Mouse (Mus musculus): Measurements from ENCODE around the gene Rab20. TPM values are rescaled to one million over a fixed set of nuclear protein-coding genes. Genes with fewer than 3 reads are reported as not detected.
"Not testable (repeated sequence)": the region's sequence is repeated elsewhere in the genome, so short reads cannot be mapped to it uniquely, and the experiment has no call there.

The Rab20 gene
- 6.2 and 8.0 TPM in 2 replicates for polyA plus RNA-seq (2015; fragmentation: Nextera tagmentation; extraction: Ambion mirVana)

- DNase-seq (ENCODE audit: low spot score): peak; percentile 44
These were observed at the start of gene Rab20 for GRCm38 (mm10) chr8:11477811-11478761. TSS of gene Rab20 (minus strand) at chr8:11478710.

DNA sequence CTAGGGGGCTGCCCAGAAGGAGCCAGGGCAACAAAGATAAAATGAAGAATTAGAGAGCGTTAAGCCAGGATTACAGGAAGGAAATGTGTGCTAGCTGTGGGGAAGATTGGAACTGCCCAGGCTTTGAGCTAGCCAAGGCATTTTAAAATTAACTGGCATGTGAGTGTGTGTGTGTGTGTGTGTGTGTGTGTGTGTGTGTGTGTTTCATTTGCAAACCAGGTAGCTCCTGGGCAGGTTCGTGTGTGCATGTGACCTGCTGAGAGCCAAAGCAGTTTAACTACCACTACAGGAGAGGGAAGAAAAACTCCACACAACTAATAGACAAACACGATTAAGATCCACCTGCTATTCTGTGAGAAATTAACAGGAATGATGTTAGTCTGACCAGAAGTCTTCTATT lies 44.8 kb upstream of the Rab20 start:
- no peak for DNase-seq (ENCODE audit: low spot score)

- DNase-seq (ENCODE audit: low spot score): no peak
These were observed 40.2 kb upstream of the Rab20 start for GRCm38 (mm10) chr8:11518676-11519075.

DNA sequence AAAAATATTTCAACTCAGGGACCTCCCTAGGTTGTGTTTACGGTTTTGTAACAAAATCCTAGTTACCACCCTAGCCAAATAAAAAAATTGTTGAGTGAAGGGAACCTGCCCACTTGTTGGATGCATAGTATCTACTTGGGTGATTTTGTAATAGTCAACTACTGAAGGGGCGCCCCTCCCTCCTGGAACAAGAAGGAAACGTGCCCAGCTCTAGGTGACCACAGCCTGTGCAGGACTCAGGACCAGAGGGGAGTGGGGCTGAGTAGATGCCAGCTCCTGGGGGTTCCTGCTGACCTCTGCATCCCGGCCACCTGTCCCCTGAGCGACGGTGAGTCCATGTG lies 39.5 kb upstream of the Rab20 start:
- DNase-seq (ENCODE audit: low spot score): no peak

DNA sequence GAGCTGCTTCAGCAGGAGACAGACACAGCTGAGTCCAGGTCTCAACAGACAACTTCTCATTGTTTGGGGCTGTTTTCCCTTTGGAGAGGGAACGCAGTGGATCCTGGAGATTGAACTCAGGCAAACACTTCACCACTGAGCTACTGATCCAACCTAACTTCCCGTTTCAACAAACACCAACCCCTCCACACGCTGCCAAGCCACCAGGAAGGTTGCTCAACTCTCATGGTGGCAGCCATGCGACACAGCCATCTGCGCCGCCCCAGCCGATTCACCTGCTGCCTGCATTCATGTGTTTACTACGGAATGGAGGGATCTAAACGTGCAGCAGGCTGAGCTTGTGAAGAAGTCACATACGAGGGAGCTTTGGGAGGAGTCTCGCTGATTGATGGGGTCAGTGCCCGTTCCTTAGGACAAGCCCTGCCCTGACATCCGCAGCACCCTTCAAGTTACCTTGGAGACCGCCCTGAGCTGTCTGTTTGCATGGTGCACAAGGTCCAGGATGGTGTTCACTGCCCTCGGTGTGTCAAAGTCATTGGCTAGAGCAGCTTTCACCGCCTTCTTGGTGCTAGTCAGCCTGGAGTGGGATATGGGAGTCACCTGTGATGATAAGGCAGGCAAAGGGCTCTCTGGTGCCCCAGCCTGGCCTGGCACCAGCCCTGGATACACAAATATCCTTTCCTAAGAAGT lies 39.0 kb upstream of the Rab20 start:
- no peak for DNase-seq (ENCODE audit: low spot score)

DNA sequence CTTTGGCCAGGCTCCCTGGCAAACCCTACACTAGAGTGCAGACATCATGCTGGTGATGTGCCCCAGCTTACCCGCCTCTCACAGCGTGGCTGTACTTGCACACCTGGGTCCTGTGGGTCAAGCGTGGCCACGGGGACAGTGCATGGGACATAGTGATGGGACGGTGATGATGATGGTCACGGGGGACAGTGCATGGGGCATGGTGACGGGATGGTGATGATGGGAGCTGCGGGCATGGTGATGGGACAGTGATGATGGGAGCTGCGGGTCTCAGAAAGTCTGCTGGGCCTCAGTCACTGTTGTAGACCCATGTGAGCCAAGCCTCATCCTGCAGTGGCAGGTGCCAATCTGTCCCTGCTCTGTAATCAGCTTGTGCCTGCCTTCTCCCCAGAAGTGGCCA lies 37.8 kb upstream of the Rab20 start:
- DNase-seq (ENCODE audit: low spot score): no peak

- DNase-seq (ENCODE audit: low spot score): no peak
These were observed 34.7 kb upstream of the Rab20 start for GRCm38 (mm10) chr8:11513247-11513646.

- DNase-seq (ENCODE audit: low spot score): no peak
These were observed 34.2 kb upstream of the Rab20 start for GRCm38 (mm10) chr8:11512711-11513110.

DNA sequence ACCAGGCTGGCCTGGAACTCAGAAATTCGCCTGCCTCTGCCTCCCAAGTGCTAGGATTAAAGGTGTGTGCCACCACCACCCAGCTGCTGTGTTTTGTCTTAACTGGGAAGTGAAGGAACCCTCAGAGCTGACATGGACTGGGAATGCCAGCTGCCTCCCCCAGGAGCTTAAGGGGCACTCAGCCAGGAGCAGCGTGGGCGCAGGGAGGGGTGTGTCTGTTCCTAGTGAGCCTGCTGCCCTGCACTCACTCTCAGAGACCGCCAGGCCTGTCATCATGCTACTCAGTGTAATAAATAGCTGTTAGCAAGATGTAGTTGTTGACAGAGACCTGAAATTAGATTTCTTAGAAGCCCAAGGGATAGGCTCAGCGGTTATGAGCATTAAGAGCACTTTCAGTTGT lies 32.5 kb upstream of the Rab20 start:
- DNase-seq (ENCODE audit: low spot score): no peak

GRCm38 (mm10) chr8:11508880-11509279 lies 30.4 kb upstream of the Rab20 start:
- no peak for DNase-seq (ENCODE audit: low spot score)

DNA sequence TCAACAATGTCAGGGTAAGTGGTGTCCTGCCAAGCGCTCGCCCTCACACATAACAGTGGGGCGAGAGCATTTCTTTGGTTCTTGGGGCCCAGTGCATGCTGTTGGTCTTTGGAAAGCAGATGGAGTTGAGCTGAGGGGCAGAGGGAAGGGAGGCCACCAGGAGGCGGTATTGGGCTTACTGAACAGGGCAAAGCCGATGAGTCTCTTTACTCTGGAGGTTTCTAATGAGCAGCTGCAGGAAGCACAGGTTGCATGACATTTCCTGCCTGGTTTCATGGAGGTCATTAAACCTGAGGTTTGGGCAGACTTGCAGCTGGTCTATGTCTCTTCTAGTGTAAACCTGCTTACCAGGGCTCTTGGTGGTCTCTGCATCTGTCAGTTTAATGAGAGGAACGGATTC lies 28.3 kb upstream of the Rab20 start:
- DNase-seq (ENCODE audit: low spot score): peak; percentile 88

GRCm38 (mm10) chr8:11506074-11506473 lies 27.6 kb upstream of the Rab20 start:
- no peak for DNase-seq (ENCODE audit: low spot score)

DNA sequence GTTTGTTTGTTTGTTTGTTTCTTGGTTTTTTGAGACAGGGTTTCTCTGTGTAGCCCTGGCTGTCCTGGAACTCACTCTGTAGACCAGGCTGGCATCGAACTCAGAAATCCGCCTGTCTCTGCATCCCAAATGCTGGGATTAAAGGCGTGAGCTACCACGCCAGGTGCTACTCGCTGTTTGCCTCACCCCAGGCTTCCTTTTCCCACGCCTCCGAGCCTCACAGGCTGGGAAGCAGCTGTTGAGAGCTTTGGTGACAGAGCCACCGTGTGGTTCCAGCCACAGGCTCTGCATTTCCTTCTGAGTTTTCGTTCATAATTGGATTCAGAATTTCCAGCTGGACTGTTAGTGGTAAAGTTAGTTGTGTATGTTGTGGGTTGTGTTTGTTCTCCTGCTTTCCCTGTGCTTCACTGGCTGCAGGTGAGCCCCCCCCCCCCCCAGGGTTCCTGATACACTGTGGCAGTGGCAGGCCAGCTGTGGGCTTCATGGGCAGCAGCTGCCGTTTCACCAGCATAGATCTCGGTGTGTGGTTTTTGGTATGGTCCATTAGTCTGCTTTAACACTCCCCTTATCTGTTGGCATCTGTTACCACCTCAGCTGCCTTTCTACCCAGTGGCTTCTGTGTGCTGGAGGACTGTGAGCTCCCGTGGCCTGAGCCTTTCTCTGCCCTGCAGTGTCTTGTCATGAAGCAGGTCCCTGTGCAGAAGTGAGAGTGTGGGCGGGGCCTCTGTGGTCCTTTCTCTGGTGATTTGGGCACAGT lies 25.1 kb upstream of the Rab20 start:
- peak; percentile 50 for DNase-seq (ENCODE audit: low spot score)

DNA sequence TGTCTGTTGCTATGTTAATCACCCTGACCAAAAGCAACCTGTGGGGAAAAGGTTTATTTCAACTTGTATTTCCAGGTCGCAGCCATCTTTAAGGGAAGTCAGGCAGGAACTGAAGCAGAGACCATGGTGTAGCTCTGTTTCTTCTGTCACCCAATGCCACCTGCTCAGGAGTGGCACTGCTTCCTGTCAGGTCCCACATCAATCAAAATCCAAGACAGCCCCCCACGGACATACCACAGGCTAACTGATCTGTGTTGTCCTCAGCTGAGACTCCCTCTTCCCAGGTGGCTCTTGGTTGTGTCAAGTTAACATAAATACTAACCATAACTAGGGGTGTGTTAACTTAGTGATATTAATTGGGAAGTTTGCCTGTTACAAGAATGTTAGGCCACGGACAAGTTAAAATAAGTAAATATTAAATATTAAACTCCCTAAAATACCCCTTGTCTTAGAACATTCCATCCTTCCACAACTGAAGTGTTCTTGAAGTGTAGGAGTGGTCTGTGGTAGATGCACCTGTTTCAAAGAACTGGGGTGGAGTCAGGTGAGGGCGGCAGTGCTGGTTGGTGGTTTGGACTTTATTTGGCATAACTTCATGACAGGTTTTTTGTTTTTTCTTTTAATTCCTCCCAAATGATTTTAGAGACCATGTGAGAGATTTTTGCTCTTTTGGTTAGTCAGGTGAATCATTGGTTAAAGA lies 20.4 kb upstream of the Rab20 start:
- peak; percentile 63 for DNase-seq (ENCODE audit: low spot score)

DNA sequence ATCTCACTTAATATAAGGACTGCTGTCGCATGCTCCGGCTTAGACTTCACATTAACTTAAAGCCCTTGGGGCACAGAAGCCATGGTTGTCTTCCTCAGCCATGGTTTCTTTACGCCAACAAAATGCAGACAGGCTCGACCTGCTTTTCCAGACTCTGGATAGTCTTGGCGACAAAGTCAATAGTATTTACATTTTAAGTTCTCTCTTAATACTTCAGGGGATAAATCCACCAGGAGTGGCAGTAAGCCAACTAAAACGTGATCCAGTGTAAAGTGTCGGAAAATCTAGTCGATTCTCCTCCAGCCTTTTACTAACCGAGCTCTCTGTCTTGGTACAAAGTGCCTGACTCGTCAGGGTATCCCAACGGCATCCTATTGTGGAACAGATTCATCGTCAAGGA lies 19.8 kb upstream of the Rab20 start:
- no peak for DNase-seq (ENCODE audit: low spot score)

DNA sequence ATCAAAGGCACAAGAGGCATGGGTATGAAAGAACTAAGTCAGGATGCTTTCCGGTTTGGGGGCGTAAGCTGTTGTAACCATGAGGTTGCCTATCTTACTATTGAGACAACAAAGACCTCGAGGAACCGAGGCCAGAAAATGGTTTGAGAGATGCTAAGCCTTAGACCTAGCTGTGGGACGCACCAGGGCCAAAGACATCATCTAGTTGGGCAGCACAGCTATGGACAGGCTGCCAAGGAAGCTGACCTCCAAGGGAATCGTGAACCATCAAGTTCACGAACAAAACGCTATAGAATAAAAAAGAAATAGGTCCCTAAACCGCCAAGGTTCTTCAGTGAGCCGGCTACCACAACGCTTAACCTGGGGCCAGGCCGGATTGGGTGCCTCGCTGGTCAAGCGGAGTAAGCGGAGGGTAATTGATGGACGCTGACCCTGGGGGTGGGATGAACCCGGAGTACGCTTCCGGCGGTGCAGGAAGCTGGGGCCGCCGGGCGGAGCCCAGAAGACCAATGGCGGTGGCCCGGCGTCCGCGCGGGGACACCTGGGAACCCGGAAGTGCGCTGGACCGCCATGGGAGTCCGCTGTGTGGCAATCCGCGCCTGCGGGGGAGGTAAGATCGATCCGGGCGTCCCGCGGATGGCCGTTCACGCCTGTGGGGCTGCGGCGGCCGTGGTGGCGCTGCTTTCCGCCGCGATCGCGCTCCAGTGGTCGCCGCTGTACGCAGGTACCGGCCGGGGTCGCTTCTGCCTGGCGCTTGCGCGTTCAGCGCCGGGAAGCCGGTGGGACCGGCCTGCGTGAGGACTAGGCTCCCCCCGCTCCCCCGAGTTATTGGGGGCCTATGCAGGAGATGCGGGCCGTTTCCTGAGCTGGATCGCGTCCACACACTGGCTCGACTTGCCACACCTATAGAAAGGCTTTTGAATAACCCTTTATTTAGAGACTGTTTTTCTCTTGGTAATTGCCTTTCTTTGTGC lies 18.8 kb upstream of the Rab20 start, which contains the start of gene Naxd:
Naxd (plus strand) TSS at position 490 of the 974 bp plus-strand sequence.
- DNase-seq (ENCODE audit: low spot score): peak; percentile 89

- DNase-seq (ENCODE audit: low spot score): not testable (repeated sequence)
These were observed 13.8 kb upstream of the Rab20 start for GRCm38 (mm10) chr8:11492340-11492739.

DNA sequence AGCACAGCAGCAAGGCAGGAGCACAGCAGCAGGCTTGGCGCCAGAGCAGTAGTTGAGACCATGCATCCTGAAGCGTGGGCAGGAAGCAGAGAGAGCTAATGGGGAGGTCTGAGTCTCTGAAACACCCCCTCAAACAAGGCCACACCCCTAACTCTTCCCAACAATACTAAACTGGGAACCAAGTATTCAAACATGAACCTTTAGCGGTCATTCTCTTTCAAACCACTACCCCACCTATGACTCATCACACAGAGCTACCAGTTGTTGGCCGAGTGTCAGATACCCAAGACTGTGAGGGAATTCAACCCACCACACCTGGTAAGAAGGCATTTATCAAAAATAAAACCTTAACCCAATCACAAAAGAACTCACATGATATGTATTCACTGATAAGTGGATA lies 8.7 kb upstream of the Rab20 start:
- no peak for DNase-seq (ENCODE audit: low spot score)

DNA sequence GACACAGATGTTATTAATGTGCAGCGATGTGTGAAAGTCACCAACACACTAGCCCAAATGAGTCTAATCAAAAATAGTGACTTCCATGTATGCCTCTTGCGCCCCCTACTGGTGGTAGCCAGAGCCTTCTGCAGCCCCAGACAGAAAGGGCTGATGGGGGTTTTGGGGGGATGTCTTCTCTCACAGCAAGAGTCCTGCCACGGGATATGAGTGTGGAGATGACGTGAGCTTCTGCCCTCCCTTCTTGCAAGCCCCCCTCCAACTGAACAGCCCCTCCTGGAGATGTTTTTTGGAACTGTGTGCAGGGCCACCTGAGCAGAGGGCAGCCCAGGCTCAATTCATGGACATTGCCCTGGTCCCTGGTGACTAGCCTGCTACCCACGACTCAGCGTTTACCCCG lies 7.6 kb upstream of the Rab20 start:
- peak; percentile 80 for DNase-seq (ENCODE audit: low spot score)

DNA sequence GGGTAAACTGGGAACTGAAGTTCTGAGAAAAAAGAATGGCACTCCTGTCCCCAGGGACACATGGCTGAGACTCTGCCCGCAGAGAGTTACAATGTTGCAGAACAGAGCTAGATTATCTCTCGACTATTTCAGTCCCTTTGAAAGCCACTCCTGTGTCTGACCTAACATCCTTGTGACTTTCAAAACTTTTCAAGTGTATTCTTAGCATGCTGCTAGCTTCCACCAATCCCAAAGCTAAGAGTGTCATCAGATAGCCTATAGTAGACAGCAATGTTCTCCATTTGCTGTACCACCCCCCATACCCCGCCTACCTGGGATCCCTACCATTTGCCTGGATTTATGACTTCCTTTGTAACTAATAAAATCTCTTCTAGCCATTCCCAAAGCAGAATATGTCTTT lies 4.0 kb upstream of the Rab20 start:
- DNase-seq (ENCODE audit: low spot score): no peak
